Mouse (Mus musculus) heart, embryonic 14.5 days (tissue): ENCODE measurements around the gene Apon. TPM values are rescaled to one million over a fixed set of nuclear protein-coding genes. Genes with fewer than 3 reads are reported as not detected.

Source experiments
- ATAC-seq: fragments of 200-750 bp; cut with Nextera tagmentation; 2 replicates; pipeline ENCODE4 v1.8.0; 2017; ENCODE audit warnings: low read depth, moderate TSS enrichment; ENCODE audit not compliant: insufficient number of reproducible peaks, insufficient read depth, low FRiP score
- H3K27ac ChIP-seq, 2 experiments: fragments of 200-500 bp in 1 of 2; fragments of 300-500 bp in 1 of 2; sonication (generic) in 1 of 2; replicated peaks in 1 of 2; 2 replicates each; pipeline ENCODE4 v1.5.1; 2012 to 2014; ENCODE audit warnings: low read depth in 2 of 2, low read length in 2 of 2, control low read depth in 1 of 2, mild to moderate bottlenecking in 1 of 2, mixed read lengths in 1 of 2; ENCODE audit not compliant: control insufficient read depth in 1 of 2, insufficient read depth in 1 of 2
- H3K27me3 ChIP-seq: fragments of 300-500 bp; sonication (generic); 2 replicates; pipeline ENCODE4 v1.6.1; 2014; ENCODE audit warnings: mild to moderate bottlenecking, low read length, control low read depth; ENCODE audit not compliant: control insufficient read depth, insufficient read depth
- H3K36me3 ChIP-seq: fragments of 300-500 bp; sonication (generic); 2 replicates; pipeline ENCODE4 v1.6.1; 2014; ENCODE audit warnings: mild to moderate bottlenecking, control low read depth, low read length, mixed read lengths; ENCODE audit not compliant: control insufficient read depth, insufficient read depth
- H3K4me1 ChIP-seq, 2 experiments: fragments of 200-500 bp in 1 of 2; fragments of 300-500 bp in 1 of 2; sonication (generic) in 1 of 2; 2 replicates each; pipeline ENCODE4 v1.6.1; 2012 to 2014; ENCODE audit warnings: low read length in 2 of 2, control low read depth in 1 of 2, mixed read lengths in 1 of 2; ENCODE audit not compliant: control insufficient read depth in 2 of 2, insufficient read depth in 2 of 2
- H3K4me2 ChIP-seq: fragments of 300-500 bp; sonication (generic); 2 replicates; pipeline ENCODE4 v1.6.1; 2014; ENCODE audit warnings: mild to moderate bottlenecking, low read length
- H3K4me3 ChIP-seq, 2 experiments: fragments of 200-500 bp in 1 of 2; fragments of 300-500 bp in 1 of 2; sonication (generic) in 1 of 2; 2 replicates each; pipeline ENCODE4 v1.5.1; 2012 to 2014; ENCODE audit warnings: low read length in 2 of 2, mild to moderate bottlenecking in 2 of 2, control low read depth in 1 of 2, low read depth in 1 of 2, moderate library complexity in 1 of 2; ENCODE audit not compliant: control insufficient read depth in 1 of 2, insufficient read depth in 1 of 2
- H3K9ac ChIP-seq: fragments of 300-500 bp; sonication (generic); 2 replicates; pipeline ENCODE4 v1.6.1; 2014; ENCODE audit warnings: mild to moderate bottlenecking, low read length
- H3K9me3 ChIP-seq: fragments of 300-500 bp; sonication (generic); 2 replicates; pipeline ENCODE4 v1.6.1; 2016; ENCODE audit warnings: low read length, control low read depth; ENCODE audit not compliant: control insufficient read depth
- WGBS: fragments of 180-500 bp; shearing (Covaris S2); extraction: QIAGEN DNeasy Blood & Tissue Kit; methylation state at CpG from one replicate; pipeline ENCODE4 v1.1.7; 2014; 5-methylcytosine and 5-hydroxymethylcytosine counted together
- polyA plus RNA-seq: library from polyadenylated mRNA; unstranded; fragments of >200 nt; fragmentation: Nextera tagmentation; extraction: Ambion mirVana; gene quantifications from 2 replicates; pipeline ENCODE4 v1.2.1, GENCODE M21; 2014

Gene Apon
- polyA plus RNA-seq, 1 experiment from 2014 or later = not detected

- Histone ChIP-seq H3K4me3 (no peak overlapping the region), H3K27ac (no peak overlapping the region), H3K4me2 (no peak overlapping the region), H3K27me3 (no peaks in the 10 kb centered on the region), H3K9ac (no peak overlapping the region), H3K4me1 (peaks cover 2 to 4% of the 10 kb centered on the region in 2 experiments; a peak in 3 of 4 replicates), H3K9me3 (no peaks in the 10 kb centered on the region), H3K36me3 (peaks cover 23% of the 10 kb centered on the region)
- no peak for ATAC-seq
- WGBS = 68% methylated on average over 4 of the region's 4 CpGs
Measured at GRCm38 (mm10) chr10:128236321-128236720, 17.6 kb upstream of the Apon start.

GRCm38 (mm10) chr10:128237807-128238480 is 16.0 kb upstream of the Apon start:
- Histone ChIP-seq H3K4me3 (no peak overlapping the region), H3K9me3 (no peaks in the 10 kb centered on the region), H3K27ac (no peak overlapping the region), H3K4me1 (peaks cover 1 to 2% of the 10 kb centered on the region in 2 experiments; a peak in 3 of 4 replicates), H3K36me3 (peaks cover 38% of the 10 kb centered on the region), H3K9ac (no peak overlapping the region), H3K4me2 (no peak overlapping the region), H3K27me3 (no peaks in the 10 kb centered on the region)
- 78% methylated on average over 15 of the region's 15 CpGs for WGBS
- ATAC-seq = no peak

GRCm38 (mm10) chr10:128239140-128239539 is 14.8 kb upstream of the Apon start:
- no peaks in the 10 kb centered on the region for H3K9me3 ChIP-seq
- no peaks in the 10 kb centered on the region for H3K27me3 ChIP-seq
- 78% methylated on average over 4 of the region's 4 CpGs for WGBS
- no peak overlapping the region for H3K27ac ChIP-seq
- ATAC-seq = no peak
- H3K4me2 ChIP-seq = no peak overlapping the region
- H3K4me1 ChIP-seq = peaks cover 5 to 6% of the 10 kb centered on the region in 2 experiments
- H3K9ac ChIP-seq = no peak overlapping the region
- H3K4me3 ChIP-seq = no peak overlapping the region
- peaks cover 46% of the 10 kb centered on the region for H3K36me3 ChIP-seq

GRCm38 (mm10) chr10:128240131-128240530 is 13.8 kb upstream of the Apon start:
- H3K36me3 ChIP-seq = peaks cover 49% of the 10 kb centered on the region
- no peak for ATAC-seq
- H3K9ac ChIP-seq = no peak overlapping the region
- H3K4me2 ChIP-seq = no peak overlapping the region
- H3K9me3 ChIP-seq = no peaks in the 10 kb centered on the region
- no peak overlapping the region for H3K27ac ChIP-seq
- no peak overlapping the region for H3K4me3 ChIP-seq
- no peaks in the 10 kb centered on the region for H3K27me3 ChIP-seq
- WGBS = 64% methylated on average over 18 of the region's 18 CpGs
- peaks cover 5 to 6% of the 10 kb centered on the region in 2 experiments for H3K4me1 ChIP-seq

- H3K27ac ChIP-seq = peak overlapping the region in 1 of 2 experiments; percentile 44; a peak in 2 of 4 replicates
Measured at GRCm38 (mm10) chr10:128243252-128243651, 10.6 kb upstream of the Apon start.

GRCm38 (mm10) chr10:128244121-128244520 is 9.8 kb upstream of the Apon start:
- peaks cover 4 to 5% of the 10 kb centered on the region in 2 experiments; a peak in 3 of 4 replicates for H3K4me1 ChIP-seq
- no peak overlapping the region for H3K27ac ChIP-seq
- H3K27me3 ChIP-seq = no peaks in the 10 kb centered on the region
- no peak overlapping the region for H3K9ac ChIP-seq
- peaks cover 86% of the 10 kb centered on the region for H3K36me3 ChIP-seq
- no peak for ATAC-seq
- 95% methylated on average over 15 of the region's 15 CpGs for WGBS
- H3K4me2 ChIP-seq = no peak overlapping the region
- no peak overlapping the region for H3K4me3 ChIP-seq
- H3K9me3 ChIP-seq = no peaks in the 10 kb centered on the region

More at GRCm38 (mm10) chr10:128243252-128243651, 10.6 kb upstream of the Apon start:
- Histone ChIP-seq H3K27me3 (no peaks in the 10 kb centered on the region), H3K36me3 (peaks cover 78% of the 10 kb centered on the region), H3K9me3 (no peaks in the 10 kb centered on the region), H3K4me1 (peaks cover 4 to 5% of the 10 kb centered on the region in 2 experiments; a peak in 3 of 4 replicates), H3K4me2 (no peak overlapping the region), H3K9ac (0 out of 2 replicates have a peak overlapping the region, but pooled peaks have one; percentile 4), H3K4me3 (no peak overlapping the region)
- ATAC-seq = no peak
- 74% methylated on average over 8 of the region's 8 CpGs for WGBS

- Histone ChIP-seq H3K27ac (peak overlapping the region; percentile 60 to 77), H3K4me1 (peaks cover 4 to 5% of the 10 kb centered on the region in 2 experiments; a peak in 3 of 4 replicates), H3K9ac (no peak overlapping the region; the same call in 1 of the 2 replicates), H3K4me3 (peak overlapping the region; percentile 9 to 21), H3K27me3 (no peaks in the 10 kb centered on the region), H3K9me3 (no peaks in the 10 kb centered on the region), H3K36me3 (peaks cover 95% of the 10 kb centered on the region), H3K4me2 (peak overlapping the region; percentile 48)
- 74% methylated on average over 17 of the region's 17 CpGs for WGBS
- peak; percentile 20; the same call in 1 of the 2 replicates for ATAC-seq
Measured at GRCm38 (mm10) chr10:128247020-128247732, 6.7 kb upstream of the Apon start.
